8 mouse cellular contexts compared by ENCODE assay signal in the genomic region with DNA sequence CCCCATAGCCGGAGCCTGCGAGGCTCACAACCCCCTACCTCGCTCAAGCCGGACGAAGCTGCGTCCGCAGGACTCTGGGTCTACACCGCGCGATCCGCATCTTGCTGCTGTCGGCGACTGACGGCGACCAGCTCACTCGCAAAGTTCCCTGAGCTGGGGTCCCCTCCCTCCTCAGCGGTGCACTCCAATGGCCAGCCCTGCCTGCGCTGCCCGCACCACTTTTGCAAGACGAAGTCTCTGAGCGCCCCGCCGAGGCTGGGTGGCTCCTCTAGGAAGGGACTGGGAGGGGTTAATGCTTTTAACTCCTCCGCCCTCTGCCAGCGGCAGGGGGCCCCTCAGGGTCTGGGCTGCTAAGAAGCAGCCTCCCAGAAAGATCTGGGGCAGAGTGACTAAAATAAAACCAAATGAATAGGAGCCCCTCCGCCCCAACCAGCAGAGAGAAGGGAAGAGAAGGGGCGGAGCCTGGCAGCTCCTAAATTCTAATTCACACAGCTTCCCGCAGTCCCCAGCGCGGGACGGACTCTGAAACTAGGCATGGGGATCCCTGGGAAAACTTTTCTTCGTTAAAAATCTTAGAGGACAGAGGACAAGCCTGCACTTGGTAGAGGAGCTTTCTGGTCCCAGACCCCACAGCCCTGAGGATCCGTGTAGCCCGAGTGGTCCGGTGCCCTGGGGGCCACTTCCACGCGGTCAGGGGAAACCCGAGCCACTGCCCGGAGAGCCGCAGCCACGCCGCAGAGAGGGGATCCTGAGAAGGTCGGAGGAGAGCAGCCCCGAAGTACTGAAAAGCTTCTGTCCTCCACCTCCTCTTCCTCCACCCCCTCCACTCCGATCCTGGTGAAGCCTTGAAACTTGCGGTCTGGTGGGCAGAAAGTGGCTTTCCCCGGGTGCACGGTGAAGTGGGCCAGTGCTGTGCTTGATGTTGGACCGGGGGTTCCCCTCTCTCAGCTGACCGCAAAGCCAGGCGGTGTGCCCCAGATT. TPM values are rescaled to one million over a fixed set of nuclear protein-coding genes. Genes with fewer than 3 reads are reported as not detected.
A peak's percentile ranks its signal among the peaks of the same experiment; 100 is the strongest.
DNase-seq lines count a peak whose midpoint lies in the region; ATAC-seq lines count a peak whose summit lies in the region.

Gene S1pr1, minus strand, starts transcription at position 402 of the 981 bp plus-strand sequence.

- WGBS in hindbrain, embryonic 13.5 days, result under 1% methylated on average over 50 of the region's 51 CpGs

- H3K4me3 ChIP-seq in hindbrain, embryonic 13.5 days, result peak within 1 kb of the TSS; percentile 51

- H3K4me1 ChIP-seq in hindbrain, embryonic 13.5 days (replicated peaks), result peaks cover 35% of the 10 kb centered on the region

- H3K27ac ChIP-seq in hindbrain, embryonic 13.5 days, result peak within 1 kb of the TSS; percentile 78

- H3K27me3 ChIP-seq in hindbrain, embryonic 13.5 days, result peaks cover 20% of the 10 kb centered on the region

- H3K4me2 ChIP-seq in hindbrain, embryonic 13.5 days, result peak within 1 kb of the TSS; percentile 91

- no peaks in the 10 kb centered on the region for H3K9me3 ChIP-seq in hindbrain, embryonic 13.5 days

- DNase-seq in R1 (ENCODE audit: low read depth, low spot score), result peak; percentile 85
- peak; percentile 37 to 47 for DNase-seq in cerebellum, postnatal 14 days
- peak; percentile 13 to 37 for DNase-seq in frontal cortex, postnatal 25 days (ENCODE audit: low spot score in 2 of 2)
- DNase-seq in layer of hippocampus, postnatal 36 days, result peak; percentile 51 to 65
- DNase-seq in lung, postnatal 36 days, result peak; percentile 89
- DNase-seq in right cerebral cortex, adult 18-20 months, result peak; percentile 53
- DNase-seq in urinary bladder, postnatal 25 days (ENCODE audit: low spot score), result peak; percentile 32

- peak within 1 kb of the TSS; percentile 72 for H3K9ac ChIP-seq in hindbrain, embryonic 13.5 days

- H3K36me3 ChIP-seq in hindbrain, embryonic 13.5 days, result no peaks in the 10 kb centered on the region

- ATAC-seq in hindbrain, embryonic 13.5 days (ENCODE audit: low FRiP score), result peak; percentile 90

RNA-seq across cellular contexts. Expression of gene S1pr1, which starts in this region (rescaled TPM):
- 22.8 and 23.5 TPM in 2 replicates for polyA plus RNA-seq in hindbrain, embryonic 13.5 days (2015; fragmentation: Nextera tagmentation; extraction: Ambion mirVana)
- 100 to 1,000 TPM in 1 of 2 experiments, 10 to 100 TPM in 1; 97.0 to 108 TPM for total RNA-seq in layer of hippocampus, postnatal 36 days (2021)

Comparison
In these comparisons a context has a peak if more than half of its experiments do, and no peak if none do; other contexts are left out.
1. Peak in every context shown above with its lines: DNase-seq, ATAC-seq, H3K4me3 ChIP-seq and H3K27ac ChIP-seq.
2. DNase-seq: peak in every context shown above with its lines; median percentile 89 in lung, postnatal 36 days; 85 in R1; 58 in layer of hippocampus, postnatal 36 days; 53 in right cerebral cortex, adult 18-20 months; 42 in cerebellum, postnatal 14 days; 32 in urinary bladder, postnatal 25 days; 25 in frontal cortex, postnatal 25 days.